ENCODE assay signal across 27 mouse cellular contexts in genomic region chr1:186102313-186102712, GRCm38 (mm10). TPM values are rescaled to one million over a fixed set of nuclear protein-coding genes. Genes with fewer than 3 reads are reported as not detected.
DNase-seq lines count a peak whose midpoint lies in the region; ATAC-seq and TF ChIP-seq lines count a peak whose summit lies in the region.
"Had no signal": no experiment of that assay in that cellular context is flagged by ENCODE, and none has a peak within 500 bp of the region (broad histone marks: within the 10 kb centered on the region; RNA-seq: fewer than 3 reads in every experiment).

No protein-coding gene starts in this region.

- TF ChIP-seq EP300 in lung, postnatal 0 days (IDR thresholded peaks at IDR 0.05), result no peak

- 0 out of 2 replicates have a peak, but pooled peaks cover 4% of the 10 kb centered on the region for H3K4me1 ChIP-seq in heart, embryonic 12.5 days (replicated peaks)
- H3K4me1 ChIP-seq in limb, embryonic 14.5 days (ENCODE audit: control insufficient read depth, insufficient read depth, low read length), result no peaks in the 10 kb centered on the region
- no peaks in the 10 kb centered on the region for H3K4me1 ChIP-seq in limb, embryonic 10.5 days
- H3K4me1 ChIP-seq in lung, postnatal 0 days (ENCODE audit: insufficient read depth, low read depth, low read length), result no peaks in the 10 kb centered on the region
- H3K4me1 ChIP-seq: embryonic facial prominence, embryonic 13.5 days; limb, embryonic 15.5 days; liver, embryonic 13.5 days; lung, embryonic 15.5 days; megakaryocyte, embryonic 14.5 days; midbrain, embryonic 12.5 days; neural tube, embryonic 13.5 days had no signal

- no peak for TF ChIP-seq POLR2A in limb, embryonic 14.5 days (IDR thresholded peaks at IDR 0.05; ENCODE audit: borderline replicate concordance, extremely low read depth, insufficient read depth, insufficient read length)

- TF ChIP-seq CTCF in lung, postnatal 0 days (IDR thresholded peaks at IDR 0.05), result no peak

- no peak overlapping the region for H3K27ac ChIP-seq in heart, embryonic 12.5 days (ENCODE audit: poor library complexity, severe bottlenecking)
- no peak overlapping the region for H3K27ac ChIP-seq in limb, embryonic 14.5 days (replicated peaks; ENCODE audit: low read depth, low read length)
- no peak overlapping the region for H3K27ac ChIP-seq in limb, embryonic 10.5 days
- H3K27ac ChIP-seq in lung, postnatal 0 days (ENCODE audit: low read length), result no peak overlapping the region
- H3K27ac ChIP-seq: embryonic facial prominence, embryonic 13.5 days; hindbrain, embryonic 14.5 days; limb, embryonic 15.5 days; liver, embryonic 13.5 days; lung, embryonic 15.5 days; midbrain, embryonic 12.5 days; neural tube, embryonic 13.5 days had no signal

- H3K27me3 ChIP-seq in heart, embryonic 12.5 days (replicated peaks), result no peaks in the 10 kb centered on the region
- H3K27me3 ChIP-seq in limb, embryonic 14.5 days (ENCODE audit: control insufficient read depth, insufficient read depth, low read length), result no peaks in the 10 kb centered on the region
- H3K27me3 ChIP-seq in limb, embryonic 10.5 days (ENCODE audit: low read depth, poor library complexity, severe bottlenecking), result no peaks in the 10 kb centered on the region
- no peaks in the 10 kb centered on the region for H3K27me3 ChIP-seq in lung, postnatal 0 days (replicated peaks; ENCODE audit: insufficient read depth, low read length)
- H3K27me3 ChIP-seq: embryonic facial prominence, embryonic 13.5 days; limb, embryonic 15.5 days; liver, embryonic 13.5 days; lung, embryonic 15.5 days; megakaryocyte, embryonic 14.5 days; midbrain, embryonic 12.5 days; neural tube, embryonic 13.5 days had no signal

- no peaks in the 10 kb centered on the region for H3K36me3 ChIP-seq in heart, embryonic 12.5 days
- H3K36me3 ChIP-seq in limb, embryonic 14.5 days (ENCODE audit: control insufficient read depth, insufficient read depth, low read length), result no peaks in the 10 kb centered on the region
- no peaks in the 10 kb centered on the region for H3K36me3 ChIP-seq in limb, embryonic 10.5 days
- H3K36me3 ChIP-seq in lung, postnatal 0 days (ENCODE audit: insufficient read depth, low read length), result no peaks in the 10 kb centered on the region
- H3K36me3 ChIP-seq: embryonic facial prominence, embryonic 13.5 days; limb, embryonic 15.5 days; liver, embryonic 13.5 days; lung, embryonic 15.5 days; midbrain, embryonic 12.5 days; neural tube, embryonic 13.5 days had no signal

- no peak overlapping the region for H3K4me3 ChIP-seq in heart, embryonic 12.5 days
- H3K4me3 ChIP-seq in limb, embryonic 14.5 days (replicated peaks; ENCODE audit: low read length), result no peak overlapping the region
- H3K4me3 ChIP-seq in limb, embryonic 10.5 days, result no peak overlapping the region
- no peak overlapping the region for H3K4me3 ChIP-seq in lung, postnatal 0 days (ENCODE audit: low read depth, low read length)
- H3K4me3 ChIP-seq: embryonic facial prominence, embryonic 13.5 days; erythroblast, embryonic 14.5 days; limb, embryonic 15.5 days; liver, embryonic 13.5 days; lung, embryonic 15.5 days; megakaryocyte, embryonic 14.5 days; midbrain, embryonic 12.5 days; myocyte; neural tube, embryonic 13.5 days had no signal

- no peaks in the 10 kb centered on the region for H3K9me3 ChIP-seq in heart, embryonic 12.5 days (replicated peaks)
- H3K9me3 ChIP-seq in limb, embryonic 14.5 days (ENCODE audit: control insufficient read depth, low read length), result no peaks in the 10 kb centered on the region
- no peaks in the 10 kb centered on the region for H3K9me3 ChIP-seq in limb, embryonic 10.5 days (replicated peaks)
- H3K9me3 ChIP-seq in lung, postnatal 0 days (ENCODE audit: low read length), result no peaks in the 10 kb centered on the region
- H3K9me3 ChIP-seq: embryonic facial prominence, embryonic 13.5 days; limb, embryonic 15.5 days; liver, embryonic 13.5 days; lung, embryonic 15.5 days; megakaryocyte, embryonic 14.5 days; midbrain, embryonic 12.5 days; neural tube, embryonic 13.5 days had no signal

- no peak overlapping the region for H3K9ac ChIP-seq in heart, embryonic 12.5 days
- H3K9ac ChIP-seq in limb, embryonic 14.5 days (ENCODE audit: low read depth, low read length, severe bottlenecking), result no peak overlapping the region
- no peak overlapping the region for H3K9ac ChIP-seq in lung, postnatal 0 days (replicated peaks; ENCODE audit: low read depth)
- H3K9ac ChIP-seq: embryonic facial prominence, embryonic 13.5 days; hindbrain, embryonic 14.5 days; limb, embryonic 15.5 days; liver, embryonic 13.5 days; lung, embryonic 15.5 days; midbrain, embryonic 12.5 days; neural tube, embryonic 13.5 days had no signal

- 85% methylated on average over 8 of the region's 8 CpGs for WGBS in heart, embryonic 12.5 days
- 82% methylated on average over 8 of the region's 8 CpGs for WGBS in limb, embryonic 14.5 days
- 93% methylated on average over 8 of the region's 8 CpGs for WGBS in limb, embryonic 10.5 days
- 67% methylated on average over 8 of the region's 8 CpGs for WGBS in lung, postnatal 0 days

- DNase-seq in heart, adult 18-20 months, result peak; percentile 18 to 20
- DNase-seq in limb, embryonic 14.5 days (ENCODE audit: low spot score), result peak; percentile 46
- no peak for DNase-seq in limb, embryonic 10.5 days (ENCODE audit: low spot score)
- peak; percentile 3 for DNase-seq in lung, postnatal 36 days
- DNase-seq in lung, postnatal 0 days (ENCODE audit: low spot score), result no peak
- DNase-seq in right cerebral cortex, adult 18-20 months, result no peak
- DNase-seq: adrenal gland, postnatal 25 days; cerebellum, adult 11-12 months; cerebellum, adult 9-11 months; embryo, embryonic 11 days; kidney, adult 9 months; kidney, postnatal 4 days; liver, embryonic 13.5 days; thymus, postnatal 4 days had no signal

- ATAC-seq in heart, embryonic 12.5 days (ENCODE audit: insufficient number of reproducible peaks, low FRiP score), result no peak
- no peak for ATAC-seq in limb, embryonic 14.5 days (ENCODE audit: low FRiP score, low read depth)
- no peak for ATAC-seq in lung, postnatal 0 days
- ATAC-seq: CD4-positive, CD25-positive, alpha-beta regulatory T cell, adult 4 months; forebrain, embryonic 16.5 days; intestine, postnatal 0 days had no signal

- no peak overlapping the region for H3K4me2 ChIP-seq in heart, embryonic 12.5 days
- H3K4me2 ChIP-seq in limb, embryonic 14.5 days (replicated peaks; ENCODE audit: low read depth, low read length, severe bottlenecking), result no peak overlapping the region
- no peak overlapping the region for H3K4me2 ChIP-seq in lung, postnatal 0 days (replicated peaks; ENCODE audit: low read depth, low read length)
- H3K4me2 ChIP-seq: embryonic facial prominence, embryonic 13.5 days; hindbrain, embryonic 14.5 days; limb, embryonic 15.5 days; liver, embryonic 13.5 days; lung, embryonic 15.5 days; midbrain, embryonic 12.5 days; neural tube, embryonic 13.5 days had no signal

RNA-seq across cellular contexts. Expression of gene Lyplal1, which starts 14.8 kb away (rescaled TPM):
- 1 to 10 TPM; 2.1 to 4.1 TPM for total RNA-seq in heart, adult 18-20 months (2021)
- 11.4 and 13.5 TPM in 2 replicates for polyA plus RNA-seq in heart, embryonic 12.5 days (2016; fragmentation: Nextera tagmentation; extraction: Ambion mirVana)
- 13.3 and 14.0 TPM in 2 replicates for polyA plus RNA-seq in limb, embryonic 14.5 days (2012; rRNA removed)
- 15.5 and 18.0 TPM in 2 replicates for polyA plus RNA-seq in limb, embryonic 14.5 days (2014; fragmentation: Nextera tagmentation; extraction: Ambion mirVana)
- polyA plus RNA-seq in limb, embryonic 10.5 days (2016; fragmentation: Nextera tagmentation; extraction: Ambion mirVana), result 15.3 and 23.1 TPM in 2 replicates
- polyA plus RNA-seq in lung, postnatal 0 days (2015; fragmentation: Nextera tagmentation; extraction: Ambion mirVana), result 14.7 and 16.9 TPM in 2 replicates
- polyA plus RNA-seq: CD4-positive, CD25-positive, alpha-beta regulatory T cell, adult 4 months had no signal

Comparison
In these comparisons a context has a peak if more than half of its experiments do, and no peak if none do; other contexts are left out.
1. DNase-seq: peak in heart, adult 18-20 months (2 of 2), limb, embryonic 14.5 days (single experiment) and lung, postnatal 36 days (single experiment); none in limb, embryonic 10.5 days (single experiment), lung, postnatal 0 days (single experiment) and right cerebral cortex, adult 18-20 months (single experiment).